Mouse (Mus musculus) liver, adult 2 months (tissue): ENCODE data around the gene Tubal3.

ENCODE experiments used
- CTCF ChIP-seq: fragments of 200-500 bp; IDR thresholded peaks from 2 replicates; pipeline ENCODE4 v1.5.1; 2011; ENCODE audit warnings: low read depth, low read length, control low read depth
- POLR2A ChIP-seq: fragments of 200-500 bp; IDR thresholded peaks from 2 replicates; pipeline ENCODE4 v1.6.1; 2011; ENCODE audit warnings: low read length, control low read depth; ENCODE audit not compliant: insufficient read depth; ENCODE audit errors: extremely low read depth

DNA sequence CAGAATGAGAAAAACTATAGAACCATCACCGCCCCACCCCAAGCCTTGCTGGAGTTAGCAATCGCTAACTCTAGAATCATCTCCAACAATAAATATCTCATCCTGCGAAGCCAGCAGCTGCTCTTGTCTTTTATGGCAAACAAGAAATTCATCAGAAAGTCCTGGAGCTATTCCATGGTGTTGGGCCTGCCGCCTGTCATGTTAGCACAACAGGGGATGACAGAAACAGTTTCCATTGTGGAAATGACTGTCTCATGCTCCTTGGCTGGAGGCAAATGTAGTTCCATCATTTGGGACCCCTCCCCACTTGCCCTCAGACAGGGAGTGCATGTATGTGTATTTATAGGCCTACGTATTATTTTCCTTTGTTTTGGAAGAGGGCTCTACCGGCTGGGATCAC is 41.6 kb upstream of the Tubal3 start:
- TF ChIP-seq CTCF (no peak), POLR2A (no peak)
